Comparison of ENCODE assay signal across 11 mouse cellular contexts in genomic region chr14:31392873-31393545, GRCm38 (mm10). TPM values are rescaled to one million over a fixed set of nuclear protein-coding genes. Genes with fewer than 3 reads are reported as not detected.
DNase-seq lines count a peak whose midpoint lies in the region; ATAC-seq and TF ChIP-seq lines count a peak whose summit lies in the region.
"Had no signal": no experiment of that assay in that cellular context is flagged by ENCODE, and none has a peak within 500 bp of the region (broad histone marks: within the 10 kb centered on the region; RNA-seq: fewer than 3 reads in every experiment).

No protein-coding gene starts in this region.

- H3K4me2 ChIP-seq in liver, embryonic 13.5 days: no peak overlapping the region
- H3K4me2 ChIP-seq in midbrain, embryonic 16.5 days (ENCODE audit: low read length): no peak overlapping the region

- no peak overlapping the region for H3K4me3 ChIP-seq in testis, adult 2 months (ENCODE audit: control insufficient read depth, low read depth, low read length)
- H3K4me3 ChIP-seq in liver, embryonic 13.5 days (replicated peaks): no peak overlapping the region
- H3K4me3 ChIP-seq in midbrain, embryonic 16.5 days (ENCODE audit: low read depth, low read length): no peak overlapping the region
- H3K4me3 ChIP-seq: midbrain, embryonic 10.5 days had no signal

- TF ChIP-seq CTCF in testis, adult 2 months (IDR thresholded peaks at IDR 0.05; ENCODE audit: control insufficient read depth, insufficient read depth, insufficient replicate concordance, low read depth, low read length): no peak

- WGBS in liver, embryonic 13.5 days (ENCODE audit: insufficient replicate concordance): 38% methylated on average over 8 of the region's 8 CpGs
- 82% methylated on average over 8 of the region's 8 CpGs for WGBS in midbrain, embryonic 16.5 days

- H3K36me3 ChIP-seq in testis, adult 2 months (ENCODE audit: control insufficient read depth, insufficient read depth, low read length): no peaks in the 10 kb centered on the region
- peaks cover 5% of the 10 kb centered on the region for H3K36me3 ChIP-seq in liver, embryonic 13.5 days
- H3K36me3 ChIP-seq in midbrain, embryonic 16.5 days (ENCODE audit: control insufficient read depth, insufficient read depth, low read length): peaks cover 3% of the 10 kb centered on the region; the same call in 1 of the 2 replicates

- H3K9ac ChIP-seq in liver, embryonic 13.5 days: no peak overlapping the region
- no peak overlapping the region for H3K9ac ChIP-seq in midbrain, embryonic 16.5 days (ENCODE audit: low read depth, low read length)

- peak overlapping the region; percentile 2; the same call in 1 of the 2 replicates for H3K27ac ChIP-seq in testis, adult 2 months (ENCODE audit: control insufficient read depth, insufficient read depth, low read depth, low read length)
- 0 out of 2 replicates have a peak overlapping the region, but pooled peaks have one; percentile 9 for H3K27ac ChIP-seq in liver, embryonic 13.5 days
- no peak overlapping the region for H3K27ac ChIP-seq in midbrain, embryonic 16.5 days (ENCODE audit: low read length)
- H3K27ac ChIP-seq: midbrain, embryonic 10.5 days had no signal

- DNase-seq in cerebellum, postnatal 10 days: peak; percentile 68 to 80
- no peak for DNase-seq in cerebellum, adult 8-10 months
- no peak for DNase-seq in testis, postnatal 10 days (ENCODE audit: low spot score)
- no peak for DNase-seq in liver, embryonic 13.5 days
- no peak for DNase-seq in ovary, postnatal 36 days (ENCODE audit: low spot score)
- DNase-seq in adrenal gland, adult 2 months: no peak
- DNase-seq: embryo, embryonic 11 days; kidney, adult 18-20 months had no signal

- ATAC-seq in liver, embryonic 13.5 days (ENCODE audit: low read depth): no peak
- ATAC-seq in midbrain, embryonic 16.5 days: no peak

- no peak for TF ChIP-seq POLR2A in testis, adult 2 months (IDR thresholded peaks at IDR 0.05; ENCODE audit: control insufficient read depth, low read depth, low read length)

- 0 out of 2 replicates have a peak, but pooled peaks cover 3% of the 10 kb centered on the region for H3K9me3 ChIP-seq in liver, embryonic 13.5 days (replicated peaks)
- H3K9me3 ChIP-seq in midbrain, embryonic 16.5 days (replicated peaks; ENCODE audit: control insufficient read depth, low read length, poor library complexity, severe bottlenecking): no peaks in the 10 kb centered on the region

- H3K4me1 ChIP-seq in testis, adult 2 months (ENCODE audit: control insufficient read depth, insufficient read depth, low read length): peaks cover 14% of the 10 kb centered on the region
- H3K4me1 ChIP-seq in liver, embryonic 13.5 days (replicated peaks): peaks cover 6% of the 10 kb centered on the region
- H3K4me1 ChIP-seq in midbrain, embryonic 16.5 days (ENCODE audit: control insufficient read depth, insufficient read depth, low read length): no peaks in the 10 kb centered on the region

- no peaks in the 10 kb centered on the region for H3K27me3 ChIP-seq in testis, adult 2 months (ENCODE audit: control insufficient read depth, insufficient read depth, low read length)
- H3K27me3 ChIP-seq in liver, embryonic 13.5 days: no peaks in the 10 kb centered on the region
- no peaks in the 10 kb centered on the region for H3K27me3 ChIP-seq in midbrain, embryonic 16.5 days (ENCODE audit: control insufficient read depth, insufficient read depth, low read depth, low read length)

RNA-seq across cellular contexts. Expression of gene Sh3bp5, which starts 42.9 kb away (rescaled TPM):
- 39.6 and 41.2 TPM in 2 replicates for polyA plus RNA-seq in testis, adult 2 months (2012; rRNA removed)
- polyA plus RNA-seq in liver, embryonic 13.5 days (2015; fragmentation: Nextera tagmentation; extraction: Ambion mirVana): 13.3 and 16.2 TPM in 2 replicates
- 156 and 158 TPM in 2 replicates for polyA plus RNA-seq in midbrain, embryonic 16.5 days (2015; fragmentation: Nextera tagmentation; extraction: Ambion mirVana)
- 100 to 1,000 TPM; 111 to 164 TPM for total RNA-seq in adrenal gland, adult 2 months (2021)
- 21.1 and 28.5 TPM in 2 replicates for polyA plus RNA-seq in adrenal gland, adult 2 months (2012; rRNA removed)

RNA-seq across cellular contexts. Expression of gene Capn7, which starts 56.6 kb away (rescaled TPM):
- polyA plus RNA-seq in testis, adult 2 months (2012; rRNA removed): 6.5 and 8.5 TPM in 2 replicates
- polyA plus RNA-seq in liver, embryonic 13.5 days (2015; fragmentation: Nextera tagmentation; extraction: Ambion mirVana): 18.1 and 21.9 TPM in 2 replicates
- 88.8 and 94.5 TPM in 2 replicates for polyA plus RNA-seq in midbrain, embryonic 16.5 days (2015; fragmentation: Nextera tagmentation; extraction: Ambion mirVana)
- total RNA-seq in adrenal gland, adult 2 months (2021): 10 to 100 TPM; 37.3 to 53.5 TPM
- polyA plus RNA-seq in adrenal gland, adult 2 months (2012; rRNA removed): 12.7 and 13.0 TPM in 2 replicates

Comparison
In these comparisons a context has a peak if more than half of its experiments do, and no peak if none do; other contexts are left out.
1. DNase-seq: peak in cerebellum, postnatal 10 days (2 of 2); none in cerebellum, adult 8-10 months (single experiment), testis, postnatal 10 days (single experiment), liver, embryonic 13.5 days (single experiment), ovary, postnatal 36 days (single experiment) and adrenal gland, adult 2 months (single experiment).